Mouse (Mus musculus) heart, embryonic 12.5 days (tissue): ENCODE results near the gene Gm44511. TPM values are rescaled to one million over a fixed set of nuclear protein-coding genes. Genes with fewer than 3 reads are reported as not detected.
"Not testable (repeated sequence)": the region's sequence is repeated elsewhere in the genome, so short reads cannot be mapped to it uniquely, and the experiment has no call there.

Experiments used
- ATAC-seq: fragments of 200-750 bp; cut with Nextera tagmentation; 2 replicates; pipeline ENCODE4 v1.8.0; 2017; ENCODE audit warnings: moderate TSS enrichment, moderate library complexity; ENCODE audit not compliant: insufficient number of reproducible peaks, low FRiP score
- H3K27ac ChIP-seq: fragments of 300-500 bp; sonication (generic); 2 replicates; pipeline ENCODE4 v1.5.1; 2016; ENCODE audit warnings: mild to moderate bottlenecking, moderate library complexity; ENCODE audit not compliant: poor library complexity, severe bottlenecking
- H3K27me3 ChIP-seq: fragments of 300-500 bp; sonication (generic); replicated peaks from 2 replicates; pipeline ENCODE4 v1.6.1; 2016; ENCODE audit warnings: mild to moderate bottlenecking, moderate library complexity
- H3K36me3 ChIP-seq: fragments of 300-500 bp; sonication (generic); 2 replicates; pipeline ENCODE4 v1.6.1; 2016; ENCODE audit warnings: mild to moderate bottlenecking, moderate library complexity
- H3K4me1 ChIP-seq: fragments of 300-500 bp; sonication (generic); replicated peaks from 2 replicates; pipeline ENCODE4 v1.6.1; 2016; ENCODE audit warnings: mild to moderate bottlenecking
- H3K4me2 ChIP-seq: fragments of 300-500 bp; sonication (generic); 2 replicates; pipeline ENCODE4 v1.6.1; 2016; ENCODE audit warnings: mild to moderate bottlenecking, moderate library complexity
- H3K4me3 ChIP-seq: fragments of 300-500 bp; sonication (generic); 2 replicates; pipeline ENCODE4 v1.5.1; 2016; ENCODE audit warnings: mild to moderate bottlenecking
- H3K9ac ChIP-seq: fragments of 300-500 bp; sonication (generic); 2 replicates; pipeline ENCODE4 v1.6.1; 2016; ENCODE audit warnings: mild to moderate bottlenecking, moderate library complexity
- H3K9me3 ChIP-seq: fragments of 300-500 bp; sonication (generic); replicated peaks from 2 replicates; pipeline ENCODE4 v1.6.1; 2016; ENCODE audit warnings: mild to moderate bottlenecking, moderate library complexity
- WGBS: fragments of 180-500 bp; shearing (Covaris S2); methylation state at CpG from one replicate; pipeline ENCODE4 v1.1.7; 2016; 5-methylcytosine and 5-hydroxymethylcytosine counted together
- polyA plus RNA-seq: library from polyadenylated mRNA; unstranded; fragments of >200 nt; fragmentation: Nextera tagmentation; extraction: Ambion mirVana; gene quantifications from 2 replicates; pipeline ENCODE4 v1.2.1, GENCODE M21; 2016

Gene Gm44511
- polyA plus RNA-seq, 1 experiment from 2014 or later: not detected

GRCm38 (mm10) chr6:128840669-128841068 lies 14.6 kb upstream of the Gm44511 start:
- H3K9ac ChIP-seq, H3K27me3 ChIP-seq, H3K4me3 ChIP-seq, ATAC-seq, H3K27ac ChIP-seq, H3K36me3 ChIP-seq, H3K9me3 ChIP-seq, H3K4me2 ChIP-seq: not testable (repeated sequence)
- H3K4me1 ChIP-seq: peaks cover 24% of the 10 kb centered on the region
- WGBS: 73% methylated on average over 3 of the region's 3 CpGs

DNA sequence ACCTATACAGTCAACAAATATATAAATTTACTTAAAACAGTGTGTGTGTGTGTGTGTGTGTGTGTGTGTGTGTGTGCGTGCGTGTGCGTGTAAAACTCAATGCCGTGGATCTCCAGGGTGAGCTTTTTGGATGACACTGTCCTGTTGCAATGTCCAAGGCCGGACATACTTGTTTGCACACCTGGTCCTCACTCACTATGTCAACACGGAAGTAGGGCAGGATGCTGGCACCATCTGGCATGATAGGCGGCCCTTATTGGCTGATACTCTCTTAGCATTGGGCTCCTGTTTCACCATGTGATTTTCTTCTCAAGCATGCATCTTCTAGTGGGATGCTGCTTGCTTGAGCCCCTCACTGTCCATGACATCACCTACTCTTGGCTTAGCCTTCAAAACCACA lies 13.8 kb upstream of the Gm44511 start:
- 62% methylated on average over 7 of the region's 7 CpGs for WGBS
- H3K27me3 ChIP-seq: no peaks in the 10 kb centered on the region
- no peak overlapping the region for H3K27ac ChIP-seq
- peak overlapping the region; percentile 90 for H3K4me2 ChIP-seq
- H3K36me3 ChIP-seq: no peaks in the 10 kb centered on the region
- H3K4me3 ChIP-seq: peak overlapping the region; percentile 71; the same call in 1 of the 2 replicates
- H3K9ac ChIP-seq: no peak overlapping the region
- ATAC-seq: no peak
- peaks cover 21% of the 10 kb centered on the region for H3K4me1 ChIP-seq
- H3K9me3 ChIP-seq: no peaks in the 10 kb centered on the region

DNA sequence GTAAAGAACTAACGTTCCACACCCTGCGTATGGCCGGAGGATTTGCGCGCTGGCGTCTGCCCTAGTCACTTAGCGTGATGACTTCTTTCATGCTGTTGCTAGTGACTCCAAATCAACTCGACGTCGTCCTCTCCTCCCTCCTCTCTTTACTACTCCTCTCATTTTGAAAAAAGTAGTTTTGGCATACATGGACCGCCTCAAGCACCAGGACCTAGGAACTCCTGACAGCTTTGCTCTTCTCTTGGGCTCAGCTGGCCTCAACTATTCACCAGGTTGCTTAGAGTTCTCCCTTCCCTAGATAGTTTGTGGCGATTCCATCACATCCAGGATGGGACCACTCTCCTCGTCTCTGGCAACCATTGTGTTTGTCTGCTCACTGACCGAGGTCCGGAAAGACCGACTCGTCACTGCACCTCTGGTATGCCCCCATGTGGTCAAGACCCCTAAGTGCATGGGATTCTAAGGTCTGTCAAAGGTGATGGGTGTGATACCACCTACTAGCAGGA lies 13.2 kb upstream of the Gm44511 start:
- ATAC-seq: peak; percentile 44
- Histone ChIP-seq H3K36me3 (no peaks in the 10 kb centered on the region), H3K9me3 (no peaks in the 10 kb centered on the region), H3K27ac (peak overlapping the region; percentile 76), H3K4me3 (peak overlapping the region; percentile 71), H3K4me1 (peaks cover 17% of the 10 kb centered on the region), H3K9ac (peak overlapping the region; percentile 85), H3K27me3 (no peaks in the 10 kb centered on the region), H3K4me2 (peak overlapping the region; percentile 90)
- under 1% methylated on average over 17 of the region's 17 CpGs for WGBS

DNA sequence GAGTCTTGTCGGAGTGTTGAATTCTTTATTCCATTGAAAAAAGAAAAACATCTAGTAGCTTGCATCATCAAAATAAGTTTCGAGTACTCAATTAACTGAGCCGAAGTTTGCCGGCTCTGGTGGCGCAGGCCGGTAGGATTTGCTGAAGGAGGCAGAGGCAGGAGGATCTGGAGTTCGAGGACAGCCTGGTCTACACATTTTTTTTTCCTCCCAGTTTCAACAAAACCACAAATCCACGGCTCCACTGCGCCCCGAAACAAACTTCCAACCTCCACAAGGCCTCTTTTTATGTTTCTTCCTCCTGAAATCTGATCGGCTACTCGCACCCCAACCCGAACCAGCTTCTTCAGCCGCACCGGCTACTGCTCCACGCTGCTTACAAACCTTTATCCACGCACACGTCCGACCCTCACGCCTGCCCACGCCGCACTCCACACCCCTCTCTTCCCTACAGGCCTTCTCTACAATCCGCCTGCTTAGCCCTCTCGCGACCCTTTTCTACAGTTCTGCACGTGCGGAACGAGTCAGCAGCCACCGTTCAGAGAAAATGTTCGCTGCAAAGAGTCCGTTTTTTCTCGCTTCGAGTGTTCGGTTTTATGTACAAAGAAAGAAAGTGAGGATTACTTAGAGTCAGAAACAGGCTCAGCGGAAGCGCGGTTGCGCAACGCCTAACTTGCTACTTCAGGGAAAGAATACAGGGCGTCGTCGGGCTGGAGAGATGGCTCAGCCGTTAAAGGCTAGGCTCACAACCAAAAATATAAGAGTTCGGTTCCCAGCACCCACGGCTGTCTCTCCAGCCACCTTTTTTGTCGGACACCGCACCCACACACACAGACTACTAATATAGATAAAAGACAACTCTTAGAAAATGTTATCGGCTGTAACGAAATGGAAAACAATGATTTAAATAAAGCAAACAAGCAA lies 12.5 kb upstream of the Gm44511 start:
- ATAC-seq: peak; percentile 63
- WGBS: under 1% methylated on average over 49 of the region's 49 CpGs

DNA sequence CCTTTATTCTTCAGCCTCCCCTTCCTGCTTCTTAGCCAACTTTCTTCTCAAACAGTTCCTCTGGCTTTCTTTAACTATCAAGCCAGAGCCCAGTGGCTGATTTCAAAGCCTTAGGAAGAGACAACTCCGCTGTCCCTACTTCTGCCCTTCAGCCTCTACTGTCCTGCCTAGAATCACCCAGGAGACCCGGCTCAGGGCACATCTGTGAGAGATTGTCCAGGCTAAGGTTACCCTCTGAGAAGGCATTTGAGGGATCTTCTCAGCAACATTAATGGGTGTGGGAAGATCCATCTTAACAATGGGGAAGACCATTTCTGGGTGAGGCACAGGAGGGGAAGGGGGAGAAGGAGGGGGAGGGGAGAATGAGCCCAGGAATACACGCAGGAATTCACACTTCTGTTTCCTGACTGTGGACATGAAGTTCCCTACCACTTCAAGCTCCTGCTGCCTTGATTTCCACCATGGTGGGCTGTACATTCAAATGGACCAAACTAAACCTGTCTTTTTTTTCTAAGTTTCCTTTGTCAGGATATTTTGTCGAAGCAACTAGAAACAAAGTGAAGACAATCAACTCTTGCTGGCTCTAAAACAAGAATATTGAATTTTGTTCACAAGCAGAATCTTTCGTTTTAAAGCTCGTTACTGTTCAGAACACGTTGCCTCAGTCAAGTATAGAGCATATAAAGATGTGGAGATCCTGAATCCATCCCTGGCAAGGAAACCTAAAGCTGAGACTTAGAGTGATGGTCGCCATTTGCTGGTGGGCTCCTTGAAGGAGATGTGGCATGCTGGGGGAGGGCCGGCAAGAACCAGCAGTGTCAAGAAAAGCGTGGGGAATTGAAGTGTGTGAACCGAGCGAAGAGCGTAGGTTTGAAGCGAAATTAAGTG lies 11.6 kb upstream of the Gm44511 start:
- 2% methylated on average over 14 of the region's 14 CpGs for WGBS
- Histone ChIP-seq H3K9me3 (no peaks in the 10 kb centered on the region), H3K4me1 (peaks cover 14% of the 10 kb centered on the region), H3K4me2 (peak overlapping the region; percentile 90), H3K9ac (peak overlapping the region; percentile 49), H3K27me3 (no peaks in the 10 kb centered on the region), H3K36me3 (no peaks in the 10 kb centered on the region), H3K27ac (peak overlapping the region; percentile 63; the same call in 1 of the 2 replicates), H3K4me3 (peak overlapping the region; percentile 71)
- ATAC-seq: peak; percentile 27

More for the DNA sequence above, 12.5 kb upstream of the Gm44511 start:
- Histone ChIP-seq H3K4me3 (peak overlapping the region; percentile 71), H3K9ac (peak overlapping the region; percentile 85), H3K9me3 (no peaks in the 10 kb centered on the region), H3K4me1 (peaks cover 14% of the 10 kb centered on the region), H3K4me2 (peak overlapping the region; percentile 90), H3K36me3 (no peaks in the 10 kb centered on the region), H3K27me3 (no peaks in the 10 kb centered on the region), H3K27ac (peak overlapping the region; percentile 88)

DNA sequence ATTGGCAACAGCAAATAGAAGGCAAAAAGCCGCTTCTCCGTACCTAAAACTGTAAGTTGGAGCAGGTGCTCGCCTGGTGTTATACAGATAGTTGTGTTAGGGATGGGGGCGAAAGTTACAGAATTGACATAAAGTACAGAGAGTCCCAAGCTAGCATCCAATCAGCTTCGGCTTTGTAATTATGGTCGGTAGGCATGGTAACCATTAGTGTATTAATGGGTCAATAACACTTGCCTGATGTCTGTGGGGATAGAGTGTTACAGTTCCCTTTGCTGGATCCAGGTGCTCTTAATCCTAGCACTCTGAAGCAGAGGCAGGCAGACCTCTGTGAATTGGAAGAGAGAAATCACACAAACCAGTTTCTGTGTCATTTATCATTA lies 10.8 kb upstream of the Gm44511 start:
- WGBS: 82% methylated on average over 6 of the region's 6 CpGs
- H3K9ac ChIP-seq: peak overlapping the region; percentile 49; the same call in 1 of the 2 replicates
- no peak overlapping the region for H3K27ac ChIP-seq
- no peak for ATAC-seq
- H3K36me3 ChIP-seq: no peaks in the 10 kb centered on the region
- H3K4me2 ChIP-seq: peak overlapping the region; percentile 90
- peaks cover 11% of the 10 kb centered on the region for H3K4me1 ChIP-seq
- H3K4me3 ChIP-seq: peak overlapping the region; percentile 71
- H3K27me3 ChIP-seq: no peaks in the 10 kb centered on the region
- H3K9me3 ChIP-seq: no peaks in the 10 kb centered on the region

- no peak overlapping the region for H3K27ac ChIP-seq
- 84% methylated on average over 8 of the region's 8 CpGs for WGBS
Measured at GRCm38 (mm10) chr6:128836191-128836954, 10.3 kb upstream of the Gm44511 start.

GRCm38 (mm10) chr6:128835571-128835970 lies 9.5 kb upstream of the Gm44511 start:
- Histone ChIP-seq H3K36me3 (no peaks in the 10 kb centered on the region), H3K4me1 (peaks cover 4% of the 10 kb centered on the region), H3K9ac (no peak overlapping the region), H3K4me3 (no peak overlapping the region), H3K27me3 (no peaks in the 10 kb centered on the region), H3K4me2 (no peak overlapping the region), H3K9me3 (no peaks in the 10 kb centered on the region), H3K27ac (no peak overlapping the region)
- no peak for ATAC-seq
- 75% methylated on average over 4 of the region's 4 CpGs for WGBS

More at GRCm38 (mm10) chr6:128836191-128836954, 10.3 kb upstream of the Gm44511 start:
- Histone ChIP-seq H3K9ac (no peak overlapping the region), H3K9me3 (no peaks in the 10 kb centered on the region), H3K4me1 (peaks cover 6% of the 10 kb centered on the region), H3K4me3 (no peak overlapping the region), H3K27me3 (no peaks in the 10 kb centered on the region), H3K4me2 (no peak overlapping the region), H3K36me3 (no peaks in the 10 kb centered on the region)
- ATAC-seq: no peak

DNA sequence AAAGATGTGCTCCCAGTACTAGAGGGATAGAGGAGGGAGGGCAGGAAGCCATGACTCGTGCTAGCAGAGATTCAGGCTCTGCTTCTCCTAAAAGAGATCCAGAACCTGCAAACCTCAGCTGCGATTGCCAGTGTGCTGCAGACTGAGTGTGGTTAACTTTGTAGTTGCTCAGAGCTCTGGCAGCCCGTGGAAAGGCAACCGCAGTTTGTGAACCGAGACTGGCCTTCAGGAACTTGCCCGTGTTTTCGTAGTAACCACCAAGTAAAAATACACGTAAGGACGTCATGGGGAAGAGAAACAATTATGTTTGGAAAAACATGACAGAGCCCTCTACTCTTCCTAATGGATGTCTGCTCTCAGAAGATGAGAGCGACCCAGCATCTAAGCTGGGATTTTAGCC lies 6.9 kb upstream of the Gm44511 start:
- no peak overlapping the region for H3K4me3 ChIP-seq
- ATAC-seq: no peak
- H3K27ac ChIP-seq: no peak overlapping the region
- H3K4me1 ChIP-seq: no peaks in the 10 kb centered on the region; the same call in none of the 2 replicates
- 75% methylated on average over 10 of the region's 10 CpGs for WGBS
- H3K36me3 ChIP-seq: no peaks in the 10 kb centered on the region
- H3K27me3 ChIP-seq: no peaks in the 10 kb centered on the region
- H3K9me3 ChIP-seq: no peaks in the 10 kb centered on the region
- no peak overlapping the region for H3K9ac ChIP-seq
- H3K4me2 ChIP-seq: no peak overlapping the region

- H3K4me3 ChIP-seq: no peak overlapping the region
- no peak overlapping the region for H3K9ac ChIP-seq
- no peak for ATAC-seq
- no peak overlapping the region for H3K4me2 ChIP-seq
- no peaks in the 10 kb centered on the region for H3K4me1 ChIP-seq
- H3K9me3 ChIP-seq: no peaks in the 10 kb centered on the region
- no peak overlapping the region for H3K27ac ChIP-seq
- no peaks in the 10 kb centered on the region for H3K36me3 ChIP-seq
- 51% methylated on average over 4 of the region's 4 CpGs for WGBS
- no peaks in the 10 kb centered on the region for H3K27me3 ChIP-seq
Measured at GRCm38 (mm10) chr6:128829837-128830236, 3.7 kb upstream of the Gm44511 start.
